Mouse (Mus musculus) forebrain, postnatal 0 days (tissue): ENCODE results near the gene Thrb. TPM values are rescaled to one million over a fixed set of nuclear protein-coding genes. Genes with fewer than 3 reads are reported as not detected.

Experiments used
- ATAC-seq: fragments of 200-750 bp; cut with Nextera tagmentation; 2 replicates; pipeline ENCODE4 v1.8.0; 2017; ENCODE audit warnings: mild to moderate bottlenecking, moderate library complexity
- DNase-seq: peaks from one replicate; pipeline ENCODE4 v3.0.0-alpha.2; 2015
- H3K27ac ChIP-seq: fragments of 300-500 bp; sonication (generic); 2 replicates; pipeline ENCODE4 v1.5.1; 2014; ENCODE audit warnings: low read depth, mild to moderate bottlenecking, antibody characterized with exemption, low read length, moderate library complexity, mixed read lengths
- H3K27me3 ChIP-seq: fragments of 300-500 bp; sonication (generic); 2 replicates; pipeline ENCODE4 v1.6.1; 2014; ENCODE audit warnings: mild to moderate bottlenecking, low read length, mixed read lengths; ENCODE audit not compliant: insufficient read depth
- H3K36me3 ChIP-seq: fragments of 300-500 bp; sonication (generic); 2 replicates; pipeline ENCODE4 v1.6.1; 2014; ENCODE audit warnings: mild to moderate bottlenecking, moderate library complexity; ENCODE audit not compliant: insufficient read depth
- H3K4me1 ChIP-seq: fragments of 300-500 bp; sonication (generic); 2 replicates; pipeline ENCODE4 v1.6.1; 2014; ENCODE audit warnings: antibody characterized with exemption; ENCODE audit not compliant: insufficient read depth
- H3K4me2 ChIP-seq: fragments of 300-500 bp; sonication (generic); 2 replicates; pipeline ENCODE4 v1.6.1; 2014; ENCODE audit warnings: low read depth, mild to moderate bottlenecking, moderate library complexity
- H3K4me3 ChIP-seq: fragments of 300-500 bp; sonication (generic); 2 replicates; pipeline ENCODE4 v1.5.1; 2014; ENCODE audit warnings: low read depth, low read length, mixed read lengths
- H3K9ac ChIP-seq: fragments of 300-500 bp; sonication (generic); 2 replicates; pipeline ENCODE4 v1.6.1; 2014; ENCODE audit warnings: mild to moderate bottlenecking
- H3K9me3 ChIP-seq: fragments of 300-500 bp; sonication (generic); 2 replicates; pipeline ENCODE4 v1.6.1; 2016; ENCODE audit warnings: low read length
- CTCF ChIP-seq: sonication (generic); IDR thresholded peaks from 2 replicates; pipeline ENCODE4 v1.5.1; 2016; ENCODE audit warnings: antibody characterized with exemption, control low read depth, low read depth
- WGBS: fragments of 180-500 bp; shearing (Covaris S2); extraction: QIAGEN DNeasy Blood & Tissue Kit; methylation state at CpG from one replicate; pipeline ENCODE4 v1.1.7; 2014; 5-methylcytosine and 5-hydroxymethylcytosine counted together
- polyA plus RNA-seq: library from polyadenylated mRNA; unstranded; fragments of >200 nt; fragmentation: Nextera tagmentation; extraction: Ambion mirVana; gene quantifications from 2 replicates; pipeline ENCODE4 v1.2.1, GENCODE M21; 2015
- total RNA-seq: library from RNA; depleted of rRNA; stranded (reverse); fragments of >200 nt; gene quantifications from 2 replicates; pipeline ENCODE4 v1.2.3, GENCODE M21; 2014

Gene Thrb
- total and polyA plus RNA-seq, 2 experiments from 2014 or later = 3.3 to 6.2 TPM

DNA sequence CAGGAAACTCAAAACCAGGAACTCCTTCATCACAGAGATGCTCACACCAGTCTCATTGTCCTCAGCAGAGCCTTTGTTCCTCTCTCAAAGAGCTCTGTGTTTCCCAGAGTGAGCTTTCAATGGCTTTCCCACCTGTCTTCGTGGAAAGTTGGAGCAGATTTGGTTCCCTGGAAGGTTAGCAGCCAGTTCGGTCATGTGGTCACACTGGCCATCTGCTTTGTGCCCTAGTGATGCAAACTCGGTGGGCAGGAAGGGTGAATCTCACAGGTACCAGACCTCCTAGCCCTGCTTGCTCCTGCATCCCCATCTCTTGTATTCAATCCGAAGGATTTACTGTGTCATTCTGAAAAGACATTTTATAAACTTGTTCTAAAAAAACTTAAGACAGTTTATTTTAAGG lies 151.0 kb downstream of the Thrb start:
- Histone ChIP-seq H3K27me3 (no peaks in the 10 kb centered on the region), H3K9ac (no peak overlapping the region), H3K4me2 (no peak overlapping the region), H3K4me1 (no peaks in the 10 kb centered on the region), H3K4me3 (no peak overlapping the region), H3K36me3 (no peaks in the 10 kb centered on the region), H3K27ac (no peak overlapping the region), H3K9me3 (no peaks in the 10 kb centered on the region)
- DNase-seq (no peak), ATAC-seq (no peak)
- 52% methylated on average over 4 of the region's 4 CpGs for WGBS
- no peak for TF ChIP-seq CTCF

DNA sequence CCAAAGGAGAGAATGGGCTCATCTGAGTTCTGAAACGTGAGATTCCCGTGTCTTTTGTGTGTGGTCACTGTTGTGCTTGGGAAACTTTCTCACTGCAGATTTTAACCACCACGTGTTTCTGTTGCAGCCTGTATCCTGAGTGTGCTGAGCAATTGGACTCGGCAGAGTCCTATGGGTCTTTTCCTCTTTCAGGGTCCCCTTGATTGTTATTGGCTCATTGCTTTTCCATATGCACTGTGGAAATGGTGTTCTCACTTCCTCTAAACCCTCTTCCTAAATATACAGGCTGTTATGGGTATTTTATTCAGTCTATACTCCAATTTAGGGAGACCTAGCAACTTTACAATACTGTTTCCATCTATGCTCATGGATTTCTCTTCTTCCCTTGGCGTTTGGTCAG lies 152.4 kb downstream of the Thrb start:
- Histone ChIP-seq H3K9me3 (no peaks in the 10 kb centered on the region), H3K36me3 (no peaks in the 10 kb centered on the region), H3K9ac (no peak overlapping the region), H3K27ac (no peak overlapping the region), H3K27me3 (no peaks in the 10 kb centered on the region), H3K4me2 (no peak overlapping the region), H3K4me1 (no peaks in the 10 kb centered on the region), H3K4me3 (no peak overlapping the region)
- ATAC-seq (no peak), DNase-seq (no peak)
- 79% methylated on average over 5 of the region's 5 CpGs for WGBS
- TF ChIP-seq CTCF = no peak

DNA sequence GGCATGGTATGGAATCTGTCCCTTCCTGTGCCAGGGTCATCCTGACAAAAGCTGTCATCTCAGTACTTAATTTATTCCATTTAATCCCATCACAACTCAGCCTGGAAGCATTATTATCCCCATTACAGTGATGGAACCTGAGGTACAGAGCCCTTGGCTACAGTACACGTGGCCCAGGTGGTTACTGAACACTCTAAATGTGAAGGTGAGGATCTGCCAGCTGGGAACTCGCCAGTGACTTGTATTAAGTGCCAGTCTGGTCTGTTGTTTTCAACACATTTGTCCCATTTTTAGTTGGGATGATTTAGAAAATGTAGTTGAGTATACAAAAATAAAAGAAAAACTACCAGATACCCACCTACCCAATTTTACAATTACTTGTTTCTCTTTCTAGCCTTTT lies 155.0 kb downstream of the Thrb start:
- 51% methylated on average over 2 of the region's 2 CpGs for WGBS
- H3K4me2 ChIP-seq = no peak overlapping the region
- no peaks in the 10 kb centered on the region for H3K4me1 ChIP-seq
- TF ChIP-seq CTCF = no peak
- ATAC-seq (no peak), DNase-seq (no peak)
- no peaks in the 10 kb centered on the region for H3K9me3 ChIP-seq
- no peak overlapping the region for H3K9ac ChIP-seq
- H3K4me3 ChIP-seq = no peak overlapping the region
- H3K27me3 ChIP-seq = no peaks in the 10 kb centered on the region
- H3K36me3 ChIP-seq = no peaks in the 10 kb centered on the region
- no peak overlapping the region for H3K27ac ChIP-seq

DNA sequence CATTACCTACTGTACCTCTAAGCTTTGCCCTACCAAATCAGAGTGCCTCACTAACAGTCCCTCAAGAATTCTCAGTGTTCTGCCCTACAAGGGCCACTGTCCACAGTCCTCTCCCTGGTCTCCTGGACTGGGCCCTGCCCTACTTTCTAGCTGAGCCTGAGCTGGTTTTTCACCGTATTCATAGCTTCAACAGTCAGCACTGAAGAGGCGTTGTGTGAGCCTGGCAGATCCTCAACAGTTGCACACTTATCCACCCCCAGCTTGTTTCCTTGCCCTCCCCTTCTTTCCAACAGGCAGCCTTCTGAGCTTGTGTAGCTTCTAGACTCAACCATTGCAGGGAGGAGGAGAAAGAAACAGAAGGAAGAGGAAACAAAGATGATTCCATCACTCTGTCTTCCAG lies 158.0 kb downstream of the Thrb start:
- no peaks in the 10 kb centered on the region for H3K4me1 ChIP-seq
- WGBS = 97% methylated on average over 2 of the region's 2 CpGs
- no peak overlapping the region for H3K9ac ChIP-seq
- DNase-seq (no peak), ATAC-seq (no peak)
- H3K36me3 ChIP-seq = no peaks in the 10 kb centered on the region
- H3K27me3 ChIP-seq = no peaks in the 10 kb centered on the region
- no peaks in the 10 kb centered on the region for H3K9me3 ChIP-seq
- no peak for TF ChIP-seq CTCF
- H3K27ac ChIP-seq = no peak overlapping the region
- no peak overlapping the region for H3K4me2 ChIP-seq
- H3K4me3 ChIP-seq = no peak overlapping the region

DNA sequence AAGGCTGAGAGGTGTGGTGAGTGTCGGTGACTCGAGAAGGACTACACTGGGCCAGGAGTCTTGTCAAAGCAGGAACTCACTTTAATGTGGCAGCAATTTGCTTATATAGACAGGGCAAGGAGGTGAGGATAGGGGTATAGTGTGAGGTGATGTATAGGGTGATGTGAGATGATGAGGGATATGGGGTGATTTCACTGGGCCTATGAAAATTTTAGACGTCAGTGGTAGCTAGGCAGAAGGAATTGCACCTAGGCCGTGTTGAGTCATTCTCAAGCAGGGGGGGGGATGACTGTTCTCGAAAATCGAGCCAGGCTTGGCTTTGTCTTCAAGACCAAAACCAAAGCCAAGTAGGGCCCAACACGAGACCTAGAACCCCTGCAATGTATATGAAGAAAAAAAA lies 162.7 kb downstream of the Thrb start:
- Histone ChIP-seq H3K4me3 (no peak overlapping the region), H3K4me1 (no peaks in the 10 kb centered on the region), H3K27me3 (no peaks in the 10 kb centered on the region), H3K27ac (no peak overlapping the region), H3K9me3 (no peaks in the 10 kb centered on the region), H3K9ac (no peak overlapping the region), H3K36me3 (no peaks in the 10 kb centered on the region), H3K4me2 (no peak overlapping the region)
- ATAC-seq (no peak), DNase-seq (no peak)
- no peak for TF ChIP-seq CTCF
- WGBS = 86% methylated on average over 7 of the region's 7 CpGs

DNA sequence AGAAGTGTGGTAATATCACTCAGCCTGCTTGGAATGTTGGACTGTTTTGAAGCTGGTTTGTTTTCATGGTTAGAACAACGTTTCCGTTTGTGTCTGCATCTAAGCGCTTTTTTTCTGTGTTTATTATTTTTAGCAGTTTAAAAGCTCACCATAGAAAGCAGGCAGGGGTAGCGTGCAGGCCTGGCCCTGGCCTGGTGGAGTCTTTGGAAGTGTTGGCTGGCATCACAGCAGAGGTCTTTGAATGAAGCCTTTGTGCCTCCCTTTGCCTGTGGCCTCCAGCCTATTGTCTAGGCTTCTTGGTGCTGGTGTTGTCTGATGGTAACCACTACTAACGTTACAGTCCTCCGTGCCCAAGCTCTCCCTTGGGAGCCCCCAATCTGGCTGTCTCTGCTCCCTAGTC lies 167.3 kb downstream of the Thrb start:
- H3K9ac ChIP-seq = no peak overlapping the region
- no peaks in the 10 kb centered on the region for H3K36me3 ChIP-seq
- no peaks in the 10 kb centered on the region for H3K4me1 ChIP-seq
- H3K4me2 ChIP-seq = no peak overlapping the region
- H3K9me3 ChIP-seq = no peaks in the 10 kb centered on the region
- no peak overlapping the region for H3K27ac ChIP-seq
- H3K27me3 ChIP-seq = no peaks in the 10 kb centered on the region
- DNase-seq (no peak), ATAC-seq (peak; percentile 48; the same call in 1 of the 2 replicates)
- H3K4me3 ChIP-seq = no peak overlapping the region
- TF ChIP-seq CTCF = no peak
- 29% methylated on average over 6 of the region's 6 CpGs for WGBS

DNA sequence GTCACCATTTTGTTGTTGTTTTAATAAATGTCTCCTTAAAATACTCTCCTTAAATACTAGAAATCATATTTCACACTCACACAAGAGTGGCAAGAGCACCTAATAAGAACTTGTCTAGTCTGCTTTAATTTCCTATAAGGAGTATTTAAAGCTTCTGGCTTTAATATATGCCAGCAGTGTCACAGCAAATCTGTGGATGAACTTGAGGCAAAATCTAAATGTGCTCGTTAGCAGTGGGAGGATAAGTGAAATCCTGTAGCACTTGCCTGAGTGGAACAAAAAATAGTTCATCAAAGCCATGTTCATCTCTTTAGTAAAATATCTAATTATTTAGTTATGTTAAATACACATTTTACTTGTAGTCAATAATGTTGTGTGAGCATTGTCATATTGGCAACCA lies 175.7 kb downstream of the Thrb start:
- no peak overlapping the region for H3K4me3 ChIP-seq
- H3K27me3 ChIP-seq = no peaks in the 10 kb centered on the region
- H3K4me1 ChIP-seq = no peaks in the 10 kb centered on the region
- H3K4me2 ChIP-seq = no peak overlapping the region
- TF ChIP-seq CTCF = no peak
- no peaks in the 10 kb centered on the region for H3K9me3 ChIP-seq
- no peaks in the 10 kb centered on the region for H3K36me3 ChIP-seq
- no peak overlapping the region for H3K27ac ChIP-seq
- H3K9ac ChIP-seq = no peak overlapping the region
- DNase-seq (no peak), ATAC-seq (no peak)
- WGBS = 28% methylated on average over 1 of the region's 1 CpGs

DNA sequence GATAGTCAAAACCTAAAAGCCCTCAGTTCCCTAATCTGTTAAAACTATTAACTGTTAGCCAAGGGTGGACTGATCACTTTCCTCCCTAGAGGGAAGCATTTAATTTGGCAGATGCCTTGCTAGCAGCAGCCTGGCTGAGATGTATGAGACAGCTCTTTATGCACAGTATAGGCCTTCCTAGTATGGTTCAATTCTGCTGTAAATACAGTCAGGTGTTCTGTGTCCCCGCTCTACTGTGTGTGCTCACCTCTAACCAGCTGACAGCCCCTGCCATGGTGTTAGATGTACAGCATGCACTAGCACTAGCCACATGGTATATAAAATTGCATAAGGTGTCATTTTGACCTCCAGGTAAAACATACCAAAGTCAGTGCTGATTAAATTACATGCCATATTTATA lies 176.7 kb downstream of the Thrb start:
- Histone ChIP-seq H3K4me3 (no peak overlapping the region), H3K4me2 (no peak overlapping the region), H3K9ac (no peak overlapping the region), H3K27me3 (no peaks in the 10 kb centered on the region), H3K27ac (no peak overlapping the region), H3K9me3 (no peaks in the 10 kb centered on the region), H3K4me1 (no peaks in the 10 kb centered on the region), H3K36me3 (no peaks in the 10 kb centered on the region)
- no peak for ATAC-seq
- no peak for DNase-seq
- TF ChIP-seq CTCF = no peak
- 88% methylated on average over 1 of the region's 1 CpGs for WGBS
